Mouse (Mus musculus): ENCODE data around the gene Zfp804a. TPM values are rescaled to one million over a fixed set of nuclear protein-coding genes. Genes with fewer than 3 reads are reported as not detected.

The Zfp804a gene
- total and polyA plus RNA-seq, 3 experiments = not detected

- Histone ChIP-seq H3K79me2 (replicated peaks; ENCODE audit: control insufficient read depth, insufficient read depth, low read length) (no peaks in the 10 kb centered on the region), H3K36me3 (ENCODE audit: control insufficient read depth, insufficient read depth, low read length) (no peaks in the 10 kb centered on the region), H3K27ac (no peak overlapping the region), H3K9ac (ENCODE audit: low read depth, low read length) (no peak overlapping the region), H3K4me3 (no peak overlapping the region), H3K27me3 (ENCODE audit: control insufficient read depth, insufficient read depth, low read length) (no peaks in the 10 kb centered on the region), H3K4me1 (ENCODE audit: control insufficient read depth, insufficient read depth, low read length) (no peaks in the 10 kb centered on the region)
- 21% methylated on average over 2 of the region's 2 CpGs for WGBS
- intact Hi-C loops (cut with DNase I) = no loop called here
- TF ChIP-seq EP300 (IDR thresholded peaks at IDR 0.05; ENCODE audit: insufficient read depth, low read depth, low read length) = no peak
- no peak for TF ChIP-seq CTCF (IDR thresholded peaks at IDR 0.05)
- no peak for TF ChIP-seq POLR2A (IDR thresholded peaks at IDR 0.05; ENCODE audit: insufficient read depth, low read depth, low read length)
- no peak for DNase-seq
Observed at GRCm38 (mm10) chr2:82119577-82119976, 66.6 kb downstream of the Zfp804a start.

- no peak for DNase-seq
- intact Hi-C loops (cut with DNase I) = no loop called here
- TF ChIP-seq POLR2A (IDR thresholded peaks at IDR 0.05; ENCODE audit: insufficient read depth, low read depth, low read length) = no peak
- TF ChIP-seq CTCF (IDR thresholded peaks at IDR 0.05) = no peak
- no peak for TF ChIP-seq EP300 (IDR thresholded peaks at IDR 0.05; ENCODE audit: insufficient read depth, low read depth, low read length)
- no peak overlapping the region for H3K27ac ChIP-seq
- no peaks in the 10 kb centered on the region for H3K36me3 ChIP-seq (ENCODE audit: control insufficient read depth, insufficient read depth, low read length)
- H3K4me3 ChIP-seq = no peak overlapping the region
- no peaks in the 10 kb centered on the region for H3K79me2 ChIP-seq (replicated peaks; ENCODE audit: control insufficient read depth, insufficient read depth, low read length)
- no peaks in the 10 kb centered on the region for H3K4me1 ChIP-seq (ENCODE audit: control insufficient read depth, insufficient read depth, low read length)
- 85% methylated on average over 2 of the region's 2 CpGs for WGBS
- no peaks in the 10 kb centered on the region for H3K27me3 ChIP-seq (ENCODE audit: control insufficient read depth, insufficient read depth, low read length)
- H3K9ac ChIP-seq (ENCODE audit: low read depth, low read length) = no peak overlapping the region
Observed at GRCm38 (mm10) chr2:82178693-82179092, 125.7 kb downstream of the Zfp804a start.

GRCm38 (mm10) chr2:82181010-82181409, 128.0 kb downstream of the Zfp804a start:
- intact Hi-C loops (cut with DNase I) = no loop called here
- 77% methylated on average over 1 of the region's 1 CpGs for WGBS

GRCm38 (mm10) chr2:82199901-82200300, 146.9 kb downstream of the Zfp804a start:
- Histone ChIP-seq H3K9ac (ENCODE audit: low read depth, low read length) (no peak overlapping the region), H3K4me1 (ENCODE audit: control insufficient read depth, insufficient read depth, low read length) (no peaks in the 10 kb centered on the region), H3K27ac (no peak overlapping the region), H3K4me3 (no peak overlapping the region), H3K79me2 (replicated peaks; ENCODE audit: control insufficient read depth, insufficient read depth, low read length) (no peaks in the 10 kb centered on the region), H3K27me3 (ENCODE audit: control insufficient read depth, insufficient read depth, low read length) (no peaks in the 10 kb centered on the region), H3K36me3 (ENCODE audit: control insufficient read depth, insufficient read depth, low read length) (no peaks in the 10 kb centered on the region)
- no peak for TF ChIP-seq EP300 (IDR thresholded peaks at IDR 0.05; ENCODE audit: insufficient read depth, low read depth, low read length)
- TF ChIP-seq CTCF (IDR thresholded peaks at IDR 0.05) = no peak
- no peak for TF ChIP-seq POLR2A (IDR thresholded peaks at IDR 0.05; ENCODE audit: insufficient read depth, low read depth, low read length)
- intact Hi-C loops (cut with DNase I) = no loop called here
- DNase-seq = no peak
- 78% methylated on average over 5 of the region's 5 CpGs for WGBS

More at GRCm38 (mm10) chr2:82181010-82181409, 128.0 kb downstream of the Zfp804a start:
- no peak for DNase-seq
- H3K36me3 ChIP-seq (ENCODE audit: control insufficient read depth, insufficient read depth, low read length) = no peaks in the 10 kb centered on the region
- no peaks in the 10 kb centered on the region for H3K27me3 ChIP-seq (ENCODE audit: control insufficient read depth, insufficient read depth, low read length)
- TF ChIP-seq EP300 (IDR thresholded peaks at IDR 0.05; ENCODE audit: insufficient read depth, low read depth, low read length) (no peak), CTCF (IDR thresholded peaks at IDR 0.05) (no peak), POLR2A (IDR thresholded peaks at IDR 0.05; ENCODE audit: insufficient read depth, low read depth, low read length) (no peak)
- H3K4me3 ChIP-seq = no peak overlapping the region
- H3K9ac ChIP-seq (ENCODE audit: low read depth, low read length) = no peak overlapping the region
- no peak overlapping the region for H3K27ac ChIP-seq
- H3K4me1 ChIP-seq (ENCODE audit: control insufficient read depth, insufficient read depth, low read length) = no peaks in the 10 kb centered on the region
- no peaks in the 10 kb centered on the region for H3K79me2 ChIP-seq (replicated peaks; ENCODE audit: control insufficient read depth, insufficient read depth, low read length)

DNA sequence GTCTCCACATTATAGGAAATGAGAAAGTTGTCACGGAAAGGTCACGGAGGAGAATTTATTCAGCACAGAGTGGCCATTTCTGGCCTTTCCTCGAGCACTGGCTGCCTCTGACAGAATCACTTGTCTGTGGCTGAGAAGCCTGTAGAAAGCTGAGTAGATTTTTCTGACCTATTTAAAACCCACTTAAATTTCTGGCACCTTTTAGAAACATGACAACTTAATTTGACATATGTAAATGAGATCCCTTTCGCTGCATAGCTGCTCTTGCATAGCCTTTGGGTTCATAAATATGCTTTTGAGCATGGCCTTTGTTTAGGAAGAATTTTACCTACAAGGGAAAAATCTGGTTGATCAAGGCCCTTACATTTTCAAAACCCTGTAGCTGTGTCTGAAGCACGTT, 147.6 kb downstream of the Zfp804a start:
- intact Hi-C loops (cut with DNase I) = no loop called here
- H3K4me3 ChIP-seq = no peak overlapping the region
- no peak overlapping the region for H3K27ac ChIP-seq
- H3K36me3 ChIP-seq (ENCODE audit: control insufficient read depth, insufficient read depth, low read length) = no peaks in the 10 kb centered on the region
- H3K79me2 ChIP-seq (replicated peaks; ENCODE audit: control insufficient read depth, insufficient read depth, low read length) = no peaks in the 10 kb centered on the region
- no peaks in the 10 kb centered on the region for H3K4me1 ChIP-seq (ENCODE audit: control insufficient read depth, insufficient read depth, low read length)
- no peaks in the 10 kb centered on the region for H3K27me3 ChIP-seq (ENCODE audit: control insufficient read depth, insufficient read depth, low read length)
- 67% methylated on average over 5 of the region's 5 CpGs for WGBS
- H3K9ac ChIP-seq (ENCODE audit: low read depth, low read length) = no peak overlapping the region
- TF ChIP-seq EP300 (IDR thresholded peaks at IDR 0.05; ENCODE audit: insufficient read depth, low read depth, low read length) (no peak), POLR2A (IDR thresholded peaks at IDR 0.05; ENCODE audit: insufficient read depth, low read depth, low read length) (no peak), CTCF (IDR thresholded peaks at IDR 0.05) (no peak)
- DNase-seq = no peak

DNA sequence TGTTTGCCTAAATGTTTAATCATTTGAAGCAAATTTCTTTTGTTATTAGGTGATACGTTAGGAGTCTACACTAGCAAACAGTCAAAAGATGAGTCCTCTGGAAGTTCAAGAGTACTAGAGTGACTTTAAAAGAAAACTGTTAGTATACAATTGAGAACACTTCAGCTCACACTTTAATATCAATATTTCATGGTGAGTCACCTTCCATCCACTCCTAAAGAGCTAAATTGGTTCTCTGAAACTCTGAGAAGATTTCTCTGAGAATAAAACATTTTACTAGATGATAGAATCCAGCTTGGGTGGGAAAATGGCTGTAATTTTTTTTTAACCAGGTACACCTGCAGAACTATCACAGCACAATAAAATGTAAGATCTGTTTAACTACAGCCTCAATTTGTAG, 157.6 kb downstream of the Zfp804a start:
- no peak overlapping the region for H3K27ac ChIP-seq
- H3K27me3 ChIP-seq (ENCODE audit: control insufficient read depth, insufficient read depth, low read length) = no peaks in the 10 kb centered on the region
- no peaks in the 10 kb centered on the region for H3K36me3 ChIP-seq (ENCODE audit: control insufficient read depth, insufficient read depth, low read length)
- WGBS = 84% methylated on average over 1 of the region's 1 CpGs
- no peak overlapping the region for H3K9ac ChIP-seq (ENCODE audit: low read depth, low read length)
- H3K79me2 ChIP-seq (replicated peaks; ENCODE audit: control insufficient read depth, insufficient read depth, low read length) = no peaks in the 10 kb centered on the region
- H3K4me3 ChIP-seq = no peak overlapping the region
- intact Hi-C loops (cut with DNase I) = no loop called here
- H3K4me1 ChIP-seq (ENCODE audit: control insufficient read depth, insufficient read depth, low read length) = no peaks in the 10 kb centered on the region
- no peak for DNase-seq
- no peak for TF ChIP-seq CTCF (IDR thresholded peaks at IDR 0.05)
- no peak for TF ChIP-seq POLR2A (IDR thresholded peaks at IDR 0.05; ENCODE audit: insufficient read depth, low read depth, low read length)
- TF ChIP-seq EP300 (IDR thresholded peaks at IDR 0.05; ENCODE audit: insufficient read depth, low read depth, low read length) = no peak

Measured in heart, adult 2 months (tissue).